Mouse (Mus musculus): ENCODE measurements around the gene Aqp9.

Aqp9 gene

GRCm38 (mm10) chr9:71064291-71064840 lies 104.1 kb downstream of the Aqp9 start:
- DNase-seq = no peak

- no peak for DNase-seq
These were observed 104.9 kb downstream of the Aqp9 start for GRCm38 (mm10) chr9:71063551-71063950.

GRCm38 (mm10) chr9:71062976-71063375 lies 105.5 kb downstream of the Aqp9 start:
- DNase-seq = no peak

GRCm38 (mm10) chr9:71062301-71062700 lies 106.2 kb downstream of the Aqp9 start:
- no peak for DNase-seq
